Mouse (Mus musculus) heart, adult 11 months (tissue): Measurements from ENCODE around the gene Tbrg4.

Experiments
- DNase-seq: peaks from one replicate; pipeline ENCODE4 v3.0.0; 2022

Gene Tbrg4

GRCm38 (mm10) chr11:6589838-6590237 lies 36.0 kb downstream of the Tbrg4 start:
- DNase-seq = no peak

GRCm38 (mm10) chr11:6588295-6588694 lies 37.6 kb downstream of the Tbrg4 start:
- DNase-seq = peak; percentile 90

DNA sequence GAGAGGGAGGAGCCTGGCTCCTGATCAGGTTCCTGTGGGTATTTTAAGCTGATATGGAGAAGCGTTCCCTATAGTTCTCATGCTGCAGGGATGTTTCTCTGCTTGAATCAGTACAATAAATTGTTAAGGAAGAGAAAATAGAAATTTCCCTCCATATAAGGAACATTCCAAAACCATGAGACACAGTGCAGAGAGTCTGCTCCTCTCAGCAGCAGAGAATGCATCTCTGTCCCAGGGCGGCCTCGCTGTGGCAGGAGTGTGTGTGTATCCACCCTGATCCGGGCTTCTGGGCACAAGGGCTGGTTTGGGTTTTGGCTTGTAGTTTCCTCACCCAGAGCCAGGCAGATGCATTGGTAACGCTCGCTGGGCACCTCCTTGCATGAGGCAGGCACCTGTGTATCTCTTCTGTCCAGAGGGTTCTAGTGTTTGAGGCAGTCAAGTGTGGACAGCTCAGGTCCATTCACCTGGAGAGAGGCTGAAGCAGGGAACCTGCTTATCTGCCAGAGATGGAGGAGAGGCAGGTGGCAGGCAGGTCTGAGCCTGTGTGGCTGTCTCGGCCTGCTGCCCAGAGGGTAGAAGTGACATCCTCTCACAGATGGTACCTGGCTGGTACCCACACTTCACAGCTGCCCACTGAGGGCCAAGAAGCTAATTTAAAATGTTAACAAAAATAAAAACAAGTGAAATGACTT lies 38.5 kb downstream of the Tbrg4 start:
- no peak for DNase-seq

- peak; percentile 93 for DNase-seq
These were observed 39.2 kb downstream of the Tbrg4 start for GRCm38 (mm10) chr11:6586660-6587059.

GRCm38 (mm10) chr11:6585748-6586147 lies 40.1 kb downstream of the Tbrg4 start:
- DNase-seq = no peak

DNA sequence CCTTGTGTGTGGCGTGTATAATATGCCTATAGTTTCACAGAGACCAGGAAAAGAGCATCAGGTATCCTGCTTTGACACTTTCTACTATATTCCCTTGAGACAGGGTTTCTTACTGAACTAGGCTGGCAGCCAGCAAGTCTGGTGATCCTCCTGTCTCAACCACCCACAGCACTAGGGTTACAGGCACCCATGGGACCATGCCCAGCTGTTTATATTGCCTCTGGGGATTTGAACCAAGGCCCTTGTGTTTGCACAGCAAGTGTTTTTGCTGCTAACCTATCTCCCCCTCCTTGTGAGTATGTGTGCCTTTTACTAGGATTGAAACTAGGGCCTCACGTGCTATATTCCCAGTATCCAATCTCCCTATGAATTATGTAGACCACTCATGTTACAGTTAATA lies 44.3 kb downstream of the Tbrg4 start:
- no peak for DNase-seq

DNA sequence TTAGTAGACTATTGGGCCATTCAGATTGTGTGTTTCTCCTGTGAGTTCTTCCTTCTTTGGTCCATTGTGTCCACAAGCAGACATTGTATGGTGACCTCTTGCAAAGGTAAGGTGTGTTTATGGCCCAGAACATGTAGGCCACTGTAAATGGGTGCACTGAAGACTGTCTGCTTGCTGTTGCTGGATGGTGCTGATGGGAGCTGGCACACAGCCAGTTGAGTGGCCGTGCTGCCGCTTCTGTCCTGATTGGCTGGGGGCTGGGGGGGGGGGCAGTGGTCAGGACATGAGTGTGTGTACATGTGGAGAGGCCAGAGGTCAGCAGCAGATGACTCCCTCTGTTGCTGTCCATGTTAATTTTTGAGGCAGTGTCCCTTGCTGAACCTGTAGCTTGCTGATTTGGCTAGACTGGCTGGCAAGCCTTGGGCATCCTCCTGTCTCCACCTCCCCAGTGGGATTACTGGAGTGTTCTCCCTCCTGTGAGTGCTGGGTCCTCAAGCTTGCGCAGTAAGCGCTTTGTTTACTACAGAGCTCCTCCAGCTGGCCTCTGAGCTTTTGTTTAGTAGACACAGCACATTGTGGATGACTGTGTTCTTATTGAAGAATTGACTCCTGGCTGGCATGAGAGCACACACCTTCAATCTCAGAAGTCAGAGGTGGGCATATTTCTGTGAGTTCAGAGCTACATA lies 45.7 kb downstream of the Tbrg4 start:
- DNase-seq = peak; percentile 93

DNA sequence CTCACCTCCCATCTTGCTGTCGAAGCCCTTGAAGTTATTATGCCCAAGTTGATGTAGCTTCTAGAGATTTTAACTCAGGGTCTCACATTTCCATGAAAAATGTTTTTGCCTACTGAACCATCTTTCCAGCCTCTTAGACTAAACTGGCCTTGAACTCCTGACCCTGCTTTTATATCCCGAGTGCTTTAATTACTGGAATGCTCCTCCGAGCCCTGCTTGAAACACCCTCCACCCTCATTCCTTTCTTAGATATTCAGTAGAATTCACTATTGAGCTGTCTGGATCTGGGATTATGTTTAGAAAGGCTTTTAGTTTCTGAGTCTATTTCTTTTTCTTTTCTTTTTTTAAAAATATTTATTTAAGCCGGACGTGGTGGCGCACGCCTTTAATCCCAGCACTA lies 46.5 kb downstream of the Tbrg4 start:
- no peak for DNase-seq

DNA sequence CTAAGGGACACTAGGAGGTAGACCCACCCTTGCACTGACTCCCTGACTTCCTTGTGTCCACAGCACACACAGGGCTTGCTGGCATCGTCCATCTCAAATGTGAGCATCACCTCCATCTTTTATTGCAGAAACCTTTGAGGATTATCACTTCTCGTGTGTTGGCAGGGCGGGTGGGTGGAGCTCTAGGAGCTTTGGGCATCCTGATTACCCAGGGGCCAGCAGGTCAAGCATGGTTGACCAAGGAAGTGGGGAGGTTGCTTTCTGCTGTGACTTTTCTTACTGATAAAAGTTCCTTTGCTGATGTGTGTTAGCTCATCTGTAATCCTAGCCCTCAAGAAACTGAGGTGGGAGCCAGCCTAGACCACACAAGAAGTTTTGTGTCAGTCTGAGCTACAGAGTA lies 49.7 kb downstream of the Tbrg4 start:
- DNase-seq = no peak

- no peak for DNase-seq
These were observed 56.5 kb downstream of the Tbrg4 start for GRCm38 (mm10) chr11:6569410-6569777.

DNA sequence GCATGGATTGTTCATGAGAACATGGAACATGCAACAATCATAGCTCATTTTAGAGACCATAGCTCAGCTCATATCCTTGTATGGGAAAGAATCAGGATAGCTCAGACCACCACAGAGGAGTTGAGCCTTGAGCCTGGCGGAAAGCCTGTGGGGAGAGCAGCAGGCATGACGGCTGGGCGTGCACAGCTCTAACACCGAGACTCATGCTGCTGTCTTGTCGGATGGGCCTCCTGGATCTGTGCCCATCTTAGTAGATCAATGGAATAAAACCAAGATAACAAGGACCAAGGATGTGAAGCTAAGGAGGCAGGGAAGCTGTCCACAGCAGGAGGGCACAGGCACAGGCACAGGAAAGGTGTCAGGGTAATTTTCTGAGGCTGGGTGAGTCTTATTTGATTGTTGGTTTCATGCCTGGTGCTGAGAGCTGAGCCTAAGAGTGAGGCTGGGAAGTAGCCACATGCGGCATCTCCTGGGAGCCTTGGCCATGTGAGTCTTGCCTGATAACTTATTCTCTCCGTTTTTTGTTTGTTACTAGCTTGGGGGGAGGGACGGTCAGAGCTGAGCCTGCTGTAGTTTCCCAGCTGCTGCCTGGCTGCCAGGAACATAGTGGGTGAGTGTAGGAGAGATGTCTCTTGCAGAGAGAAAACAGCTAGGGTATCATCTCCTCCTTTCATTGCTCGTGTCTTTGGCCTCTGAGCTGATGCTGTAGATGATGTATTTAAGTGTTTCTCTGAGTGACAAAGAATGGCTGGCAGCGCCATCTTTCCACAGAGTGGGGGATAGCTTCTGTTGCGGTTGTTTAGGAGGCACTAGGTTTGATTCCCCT lies 57.1 kb downstream of the Tbrg4 start:
- DNase-seq = peak; percentile 97

DNA sequence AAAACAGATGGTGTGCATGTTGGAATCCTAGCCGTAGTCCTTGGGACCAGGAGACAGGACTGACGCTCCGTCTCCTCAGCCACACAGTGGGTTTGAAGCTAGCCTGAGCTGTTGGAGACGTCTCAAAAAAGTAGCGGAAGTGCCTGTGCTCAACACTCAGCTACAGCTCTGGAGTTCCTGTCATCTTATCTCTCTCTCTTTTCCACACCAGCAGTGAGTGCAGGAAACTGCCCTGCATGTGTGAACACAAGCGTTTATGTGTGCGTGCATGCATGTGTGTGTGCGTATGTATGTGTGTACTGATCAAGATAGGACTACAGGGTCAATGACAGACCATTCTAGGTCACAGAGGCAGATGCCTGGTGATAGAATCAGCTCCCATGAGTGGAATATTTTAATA lies 57.9 kb downstream of the Tbrg4 start:
- DNase-seq = no peak

- DNase-seq = no peak
These were observed 59.4 kb downstream of the Tbrg4 start for GRCm38 (mm10) chr11:6566496-6566895.
